Mouse (Mus musculus) lung, adult 2 months (tissue): ENCODE data around the gene Papola.

ENCODE experiments used
- CTCF ChIP-seq: fragments of 200-500 bp; IDR thresholded peaks from 2 replicates; pipeline ENCODE4 v1.5.1; 2011; ENCODE audit warnings: mild to moderate bottlenecking, low read length, control low read depth; ENCODE audit not compliant: insufficient read depth
- POLR2A ChIP-seq: fragments of 200-500 bp; IDR thresholded peaks from 2 replicates; pipeline ENCODE4 v1.6.1; 2011; ENCODE audit warnings: low read depth, mild to moderate bottlenecking, control low read depth, low read length, borderline replicate concordance; ENCODE audit errors: extremely low read depth

- TF ChIP-seq POLR2A (no peak), CTCF (no peak)
Observed at GRCm38 (mm10) chr12:105759849-105760478, 24.5 kb upstream of the Papola start.
